Comparison of ENCODE assay signal across 8 mouse cellular contexts in genomic region chr9:86464151-86465105, GRCm38 (mm10). TPM values are rescaled to one million over a fixed set of nuclear protein-coding genes. Genes with fewer than 3 reads are reported as not detected.
DNase-seq lines count a peak whose midpoint lies in the region; ATAC-seq lines count a peak whose summit lies in the region.

Gene Ube2cbp, minus strand, starts transcription at chr9:86464950.

- H3K27me3 ChIP-seq in embryonic facial prominence, embryonic 10.5 days (replicated peaks; ENCODE audit: low read depth, poor library complexity, severe bottlenecking), result peaks cover 18% of the 10 kb centered on the region
- H3K27me3 ChIP-seq in midbrain, embryonic 11.5 days (ENCODE audit: control insufficient read depth, insufficient read depth, low read length), result peaks cover 7% of the 10 kb centered on the region; the same call in 1 of the 2 replicates

- peak within 1 kb of the TSS; percentile 84 for H3K9ac ChIP-seq in midbrain, embryonic 11.5 days (ENCODE audit: low read length)

- peak; percentile 93 for DNase-seq in adrenal gland, postnatal 14 days
- peak; percentile 90 for DNase-seq in embryonic facial prominence, embryonic 10.5 days (ENCODE audit: low spot score)
- peak; percentile 87 for DNase-seq in kidney, adult 11 months
- peak; percentile 90 for DNase-seq in left cerebral cortex, postnatal 4 days
- DNase-seq in midbrain, embryonic 11.5 days (ENCODE audit: low spot score, missing footprints), result peak; percentile 99
- DNase-seq in right cerebral cortex, postnatal 4 days, result peak; percentile 93
- DNase-seq in yolk sac, embryonic 10.5 days (ENCODE audit: low spot score), result peak; percentile 81

- intact Hi-C loops in left cerebral cortex, postnatal 4 days (cut with DNase I), result no loop called here

- peak within 1 kb of the TSS; percentile 93 for H3K27ac ChIP-seq in embryonic facial prominence, embryonic 10.5 days (replicated peaks)
- H3K27ac ChIP-seq in midbrain, embryonic 11.5 days (ENCODE audit: low read depth, low read length), result no peak within 1 kb of the TSS; the same call in 1 of the 2 replicates

- peaks cover 13% of the 10 kb centered on the region; the same call in 1 of the 2 replicates for H3K4me1 ChIP-seq in embryonic facial prominence, embryonic 10.5 days
- H3K4me1 ChIP-seq in midbrain, embryonic 11.5 days (ENCODE audit: control insufficient read depth, insufficient read depth, low read length), result peaks cover 3% of the 10 kb centered on the region; the same call in 1 of the 2 replicates

- no peaks in the 10 kb centered on the region for H3K36me3 ChIP-seq in embryonic facial prominence, embryonic 10.5 days (replicated peaks)
- H3K36me3 ChIP-seq in midbrain, embryonic 11.5 days (ENCODE audit: control insufficient read depth, insufficient read depth, low read length), result no peaks in the 10 kb centered on the region

- H3K9me3 ChIP-seq in embryonic facial prominence, embryonic 10.5 days, result no peaks in the 10 kb centered on the region
- no peaks in the 10 kb centered on the region for H3K9me3 ChIP-seq in midbrain, embryonic 11.5 days (ENCODE audit: control insufficient read depth, low read length)

- WGBS in embryonic facial prominence, embryonic 10.5 days, result 2% methylated on average over 70 of the region's 70 CpGs
- 2% methylated on average over 70 of the region's 70 CpGs for WGBS in midbrain, embryonic 11.5 days

- ATAC-seq in granulocyte monocyte progenitor cell, adult 5-6 weeks (replicated peaks; ENCODE audit: poor library complexity, severe bottlenecking), result peak; percentile 78
- ATAC-seq in midbrain, embryonic 11.5 days (ENCODE audit: low FRiP score), result peak; percentile 83

- peak within 1 kb of the TSS; percentile 76 for H3K4me3 ChIP-seq in embryonic facial prominence, embryonic 10.5 days
- peak within 1 kb of the TSS; percentile 61 for H3K4me3 ChIP-seq in midbrain, embryonic 11.5 days (ENCODE audit: low read depth, low read length)

- H3K4me2 ChIP-seq in midbrain, embryonic 11.5 days, result peak within 1 kb of the TSS; percentile 63

RNA-seq across cellular contexts. Expression of gene Ube2cbp, which starts in this region (rescaled TPM):
- total RNA-seq in adrenal gland, postnatal 14 days (2021), result 2.9 and 3.3 TPM in 2 replicates
- polyA plus RNA-seq in embryonic facial prominence, embryonic 10.5 days (2016; fragmentation: Nextera tagmentation; extraction: Ambion mirVana), result 7.1 and 7.3 TPM in 2 replicates
- total RNA-seq in granulocyte monocyte progenitor cell, adult 5-6 weeks (2014; fragmentation: Nextera tagmentation), result 2.2 and 3.4 TPM in 2 replicates
- total RNA-seq in granulocyte monocyte progenitor cell, adult 5-6 weeks (2017), result 2.5 and 4.5 TPM in 2 replicates
- total RNA-seq in left cerebral cortex, postnatal 4 days (2021), result 1 to 10 TPM; 6.7 to 6.9 TPM
- 6.3 and 9.6 TPM in 2 replicates for polyA plus RNA-seq in midbrain, embryonic 11.5 days (2014; fragmentation: Nextera tagmentation; extraction: Ambion mirVana)
